Mouse (Mus musculus) neutrophil, adult 5-6 weeks (primary cell): ENCODE data around the gene Wdr27. TPM values are rescaled to one million over a fixed set of nuclear protein-coding genes. Genes with fewer than 3 reads are reported as not detected.

Experiments used
- total RNA-seq: library from RNA; stranded (forward); fragments of 200-1000 nt; gene quantifications from 2 replicates; pipeline ENCODE4 v1.2.3, GENCODE M21; 2017

The Wdr27 gene
- total RNA-seq, 1 experiment from 2014 or later, result not detected

Other genes starting within 250 kb of the Wdr27 start
- gene Thbs2, start 248.9 kb downstream of the Wdr27 start, total RNA-seq, result not detected in 2 replicates
- 27.9 and 28.5 TPM in 2 replicates for gene 1600012H06Rik, start within 50 bp of the Wdr27 start, total RNA-seq
- 37.2 and 37.8 TPM in 2 replicates for gene Phf10, start 18.1 kb upstream of the Wdr27 start, total RNA-seq
- gene 9030025P20Rik, start 35.3 kb upstream of the Wdr27 start, total RNA-seq, result 13.9 and 18.3 TPM in 2 replicates
- 1.6 TPM in 1 of 2 replicates, not detected in the other for gene Gm3417, start 35.6 kb upstream of the Wdr27 start, total RNA-seq
- gene Gm3435, start 67.0 kb upstream of the Wdr27 start, total RNA-seq, result 4.3 and 9.1 TPM in 2 replicates
- 132 and 146 TPM in 2 replicates for gene Ermard, start 98.0 kb upstream of the Wdr27 start, total RNA-seq
- gene Tcte3, start 98.3 kb upstream of the Wdr27 start, total RNA-seq, result not detected in 2 replicates
- gene Gm3448, start 98.4 kb upstream of the Wdr27 start, total RNA-seq, result 12.9 and 14.3 TPM in 2 replicates